Mouse (Mus musculus) kidney, adult 2 months (tissue): Measurements from ENCODE around the gene Mllt10. TPM values are rescaled to one million over a fixed set of nuclear protein-coding genes. Genes with fewer than 3 reads are reported as not detected.
A peak's percentile ranks its signal among the peaks of the same experiment; 100 is the strongest.

Experiments used
- DNase-seq: peaks from one replicate; pipeline ENCODE4 v3.0.0; 2021
- H3K27ac ChIP-seq: fragments of 200-500 bp; 2 replicates; pipeline ENCODE4 v1.5.1; 2012; ENCODE audit warnings: low read depth, low read length, control low read depth, inconsistent platforms; ENCODE audit not compliant: insufficient read depth
- H3K27me3 ChIP-seq: fragments of 200-500 bp; replicated peaks from 2 replicates; pipeline ENCODE4 v1.6.1; 2012; ENCODE audit warnings: mild to moderate bottlenecking, moderate library complexity, low read length, inconsistent platforms; ENCODE audit not compliant: control insufficient read depth, insufficient read depth
- H3K36me3 ChIP-seq: fragments of 200-500 bp; 2 replicates; pipeline ENCODE4 v1.6.1; 2012; ENCODE audit warnings: mild to moderate bottlenecking, moderate library complexity, low read length, inconsistent platforms; ENCODE audit not compliant: control insufficient read depth, insufficient read depth
- H3K4me1 ChIP-seq: fragments of 200-500 bp; 2 replicates; pipeline ENCODE4 v1.6.1; 2011; ENCODE audit warnings: low read length; ENCODE audit not compliant: control insufficient read depth, insufficient read depth
- H3K4me3 ChIP-seq: fragments of 200-500 bp; 2 replicates; pipeline ENCODE4 v1.5.1; 2011; ENCODE audit warnings: mild to moderate bottlenecking, low read depth, low read length, control low read depth; ENCODE audit not compliant: insufficient read depth
- CTCF ChIP-seq: fragments of 200-500 bp; conservative IDR thresholded peaks from 2 replicates; pipeline ENCODE4 v1.5.1; 2011; ENCODE audit warnings: low read depth, mild to moderate bottlenecking, control low read depth, low read length, moderate library complexity, mixed read lengths; ENCODE audit not compliant: insufficient read depth, insufficient read length
- POLR2A ChIP-seq: fragments of 200-500 bp; IDR thresholded peaks from one replicate; pipeline ENCODE4 v1.6.1; 2011; ENCODE audit warnings: low read depth, low read length, control low read depth
- WGBS: fragments of 180-500 bp; shearing (Covaris S2); methylation state at CpG from one replicate; pipeline ENCODE4 v1.1.7; 2018; 5-methylcytosine and 5-hydroxymethylcytosine counted together
- polyA plus RNA-seq: library from polyadenylated mRNA; depleted of rRNA; stranded (reverse); fragments of >200 nt; gene quantifications from 2 replicates; pipeline ENCODE4 v1.2.3, GENCODE M21; 2012

The Mllt10 gene
- polyA plus RNA-seq, 1 experiment = 32.7 TPM

- H3K27ac ChIP-seq = no peak overlapping the region
- no peaks in the 10 kb centered on the region for H3K36me3 ChIP-seq
- H3K4me3 ChIP-seq = no peak overlapping the region
- no peaks in the 10 kb centered on the region for H3K27me3 ChIP-seq
- H3K4me1 ChIP-seq = peaks cover 17% of the 10 kb centered on the region; the same call in 1 of the 2 replicates
- 52% methylated on average over 3 of the region's 3 CpGs for WGBS
- DNase-seq = peak; percentile 85
- TF ChIP-seq POLR2A = no peak
- TF ChIP-seq CTCF = no peak
Measured at GRCm38 (mm10) chr2:18038141-18038752, 16.8 kb upstream of the Mllt10 start.

GRCm38 (mm10) chr2:18038895-18039371 is 16.1 kb upstream of the Mllt10 start:
- peaks cover 16% of the 10 kb centered on the region; the same call in 1 of the 2 replicates for H3K4me1 ChIP-seq
- no peaks in the 10 kb centered on the region for H3K36me3 ChIP-seq
- no peak overlapping the region for H3K27ac ChIP-seq
- no peak for TF ChIP-seq CTCF
- no peak for TF ChIP-seq POLR2A
- DNase-seq = no peak
- no peak overlapping the region for H3K4me3 ChIP-seq
- H3K27me3 ChIP-seq = no peaks in the 10 kb centered on the region
- WGBS = 87% methylated on average over 10 of the region's 10 CpGs

- Histone ChIP-seq H3K27me3 (no peaks in the 10 kb centered on the region), H3K4me3 (no peak overlapping the region), H3K36me3 (no peaks in the 10 kb centered on the region), H3K27ac (no peak overlapping the region), H3K4me1 (peaks cover 14% of the 10 kb centered on the region; the same call in 1 of the 2 replicates)
- peak; percentile 14 for DNase-seq
- TF ChIP-seq CTCF (no peak), POLR2A (no peak)
- WGBS = 64% methylated on average over 46 of the region's 46 CpGs
Measured at GRCm38 (mm10) chr2:18039566-18040290, 15.3 kb upstream of the Mllt10 start.

- H3K36me3 ChIP-seq = no peaks in the 10 kb centered on the region
- peak; percentile 36 for DNase-seq
- TF ChIP-seq CTCF (no peak), POLR2A (no peak)
- H3K27me3 ChIP-seq = no peaks in the 10 kb centered on the region
- 78% methylated on average over 27 of the region's 27 CpGs for WGBS
- H3K27ac ChIP-seq = no peak overlapping the region
- H3K4me1 ChIP-seq = peaks cover 14% of the 10 kb centered on the region; the same call in 1 of the 2 replicates
- no peak overlapping the region for H3K4me3 ChIP-seq
Measured at GRCm38 (mm10) chr2:18040347-18041160, 14.5 kb upstream of the Mllt10 start.

- peaks cover 17% of the 10 kb centered on the region; the same call in 1 of the 2 replicates for H3K4me1 ChIP-seq
- H3K27ac ChIP-seq = no peak overlapping the region
- 52% methylated on average over 14 of the region's 14 CpGs for WGBS
- H3K36me3 ChIP-seq = no peaks in the 10 kb centered on the region
- H3K27me3 ChIP-seq = no peaks in the 10 kb centered on the region
- TF ChIP-seq CTCF = no peak
- no peak for TF ChIP-seq POLR2A
- peak; percentile 71 for DNase-seq
- no peak overlapping the region for H3K4me3 ChIP-seq
Measured at GRCm38 (mm10) chr2:18041199-18041885, 13.7 kb upstream of the Mllt10 start.

GRCm38 (mm10) chr2:18045143-18045780 is 9.8 kb upstream of the Mllt10 start:
- H3K27ac ChIP-seq = peak overlapping the region; percentile 82; the same call in 1 of the 2 replicates
- 39% methylated on average over 7 of the region's 7 CpGs for WGBS
- peaks cover 9% of the 10 kb centered on the region; the same call in 1 of the 2 replicates for H3K4me1 ChIP-seq
- TF ChIP-seq CTCF (no peak), POLR2A (no peak)
- H3K36me3 ChIP-seq = no peaks in the 10 kb centered on the region
- 0 out of 2 replicates have a peak overlapping the region, but pooled peaks have one; percentile 15 for H3K4me3 ChIP-seq
- H3K27me3 ChIP-seq = no peaks in the 10 kb centered on the region
- DNase-seq = no peak
